Mouse (Mus musculus) midbrain, embryonic 12.5 days (tissue): ENCODE results near the gene Gata2. TPM values are rescaled to one million over a fixed set of nuclear protein-coding genes. Genes with fewer than 3 reads are reported as not detected.

Source experiments
- ATAC-seq: fragments of 200-750 bp; cut with Nextera tagmentation; 2 replicates; pipeline ENCODE4 v1.8.0; 2017; ENCODE audit warnings: low read depth, moderate TSS enrichment, moderate library complexity; ENCODE audit not compliant: low FRiP score
- H3K27ac ChIP-seq: fragments of 300-500 bp; sonication (generic); replicated peaks from 2 replicates; pipeline ENCODE4 v1.5.1; 2016; ENCODE audit warnings: mild to moderate bottlenecking
- H3K27me3 ChIP-seq: fragments of 300-500 bp; sonication (generic); 2 replicates; pipeline ENCODE4 v1.6.1; 2016; ENCODE audit warnings: mild to moderate bottlenecking
- H3K36me3 ChIP-seq: fragments of 300-500 bp; sonication (generic); 2 replicates; pipeline ENCODE4 v1.6.1; 2016
- H3K4me1 ChIP-seq: fragments of 300-500 bp; sonication (generic); 2 replicates; pipeline ENCODE4 v1.6.1; 2016
- H3K4me2 ChIP-seq: fragments of 300-500 bp; sonication (generic); replicated peaks from 2 replicates; pipeline ENCODE4 v1.6.1; 2016; ENCODE audit warnings: mild to moderate bottlenecking, moderate library complexity
- H3K4me3 ChIP-seq: fragments of 300-500 bp; sonication (generic); 2 replicates; pipeline ENCODE4 v1.5.1; 2016; ENCODE audit warnings: mild to moderate bottlenecking
- H3K9ac ChIP-seq: fragments of 300-500 bp; sonication (generic); replicated peaks from 2 replicates; pipeline ENCODE4 v1.6.1; 2016; ENCODE audit warnings: mild to moderate bottlenecking, moderate library complexity
- H3K9me3 ChIP-seq: fragments of 300-500 bp; sonication (generic); 2 replicates; pipeline ENCODE4 v1.6.1; 2016; ENCODE audit warnings: mild to moderate bottlenecking
- WGBS: fragments of 180-500 bp; shearing (Covaris S2); methylation state at CpG from one replicate; pipeline ENCODE4 v1.1.7; 2016; 5-methylcytosine and 5-hydroxymethylcytosine counted together
- polyA plus RNA-seq: library from polyadenylated mRNA; unstranded; fragments of >200 nt; fragmentation: Nextera tagmentation; extraction: Ambion mirVana; gene quantifications from 2 replicates; pipeline ENCODE4 v1.2.1, GENCODE M21; 2016

The Gata2 gene
- polyA plus RNA-seq, 1 experiment from 2014 or later: 45.5 TPM

- no peak for ATAC-seq
- Histone ChIP-seq H3K4me1 (peaks cover 8% of the 10 kb centered on the region), H3K27ac (no peak within 1 kb of the TSS), H3K4me2 (no peak within 1 kb of the TSS), H3K9me3 (0 out of 2 replicates have a peak, but pooled peaks cover 5% of the 10 kb centered on the region), H3K4me3 (no peak within 1 kb of the TSS), H3K27me3 (0 out of 2 replicates have a peak, but pooled peaks cover 7% of the 10 kb centered on the region), H3K9ac (no peak within 1 kb of the TSS), H3K36me3 (no peaks in the 10 kb centered on the region)
- WGBS: 46% methylated on average over 10 of the region's 10 CpGs
These were observed 28.3 kb downstream of the Gata2 start, which contains the start of gene Dnajb8 for GRCm38 (mm10) chr6:88221968-88222367. Gene Dnajb8, plus strand, starts transcription at chr6:88222268.

DNA sequence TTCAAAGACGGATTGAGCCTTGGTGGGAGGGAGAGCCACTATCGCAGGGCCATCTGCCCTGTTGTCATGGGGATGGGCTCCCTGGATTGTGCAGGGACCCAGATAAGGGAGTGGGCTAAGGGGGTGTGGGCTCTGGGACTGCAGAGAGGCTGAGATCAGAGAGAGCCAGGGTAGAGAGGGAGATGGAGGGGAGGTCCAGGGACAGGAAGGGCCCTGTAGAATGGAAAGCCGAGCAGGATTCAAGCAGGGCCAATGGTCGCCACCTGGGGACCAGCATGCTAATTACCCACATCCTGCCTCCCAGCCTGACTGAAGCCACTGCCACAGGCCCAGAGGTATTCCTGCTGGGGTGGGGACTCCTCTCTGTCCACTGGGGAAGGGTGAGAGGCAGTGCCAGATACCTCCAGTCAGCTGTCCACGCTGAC is 32.9 kb downstream of the Gata2 start:
- Histone ChIP-seq H3K4me3 (no peak overlapping the region), H3K9ac (no peak overlapping the region), H3K27me3 (peaks cover 39% of the 10 kb centered on the region), H3K4me2 (no peak overlapping the region), H3K4me1 (peaks cover 10% of the 10 kb centered on the region), H3K27ac (0 out of 2 replicates have a peak overlapping the region, but pooled peaks have one; percentile 39), H3K36me3 (no peaks in the 10 kb centered on the region), H3K9me3 (no peaks in the 10 kb centered on the region)
- WGBS: 10% methylated on average over 5 of the region's 5 CpGs
- ATAC-seq: peak; percentile 81

DNA sequence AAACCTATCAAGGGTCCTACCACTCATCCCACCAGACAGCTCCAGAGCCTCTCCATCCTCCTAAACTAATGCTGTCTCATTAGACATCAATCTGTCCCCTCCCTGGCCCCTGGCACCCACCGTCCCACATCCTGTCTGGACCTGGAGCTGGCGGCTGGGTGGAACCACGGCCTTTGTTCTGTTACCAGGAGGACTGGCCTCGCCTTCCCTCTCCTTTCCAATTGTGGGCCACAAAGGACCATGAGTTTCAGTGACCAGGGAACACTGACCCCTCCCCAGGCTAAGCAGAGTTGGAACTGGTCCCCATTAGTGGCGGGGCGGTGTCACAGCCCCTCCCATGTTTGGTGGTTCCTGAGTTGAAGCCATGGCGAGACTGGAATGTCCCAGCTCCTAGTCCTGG is 33.8 kb downstream of the Gata2 start:
- H3K27ac ChIP-seq: no peak overlapping the region
- H3K9me3 ChIP-seq: no peaks in the 10 kb centered on the region
- ATAC-seq: no peak
- H3K27me3 ChIP-seq: peaks cover 40% of the 10 kb centered on the region
- no peak overlapping the region for H3K4me2 ChIP-seq
- H3K4me3 ChIP-seq: no peak overlapping the region
- no peak overlapping the region for H3K9ac ChIP-seq
- WGBS: 65% methylated on average over 7 of the region's 7 CpGs
- no peaks in the 10 kb centered on the region for H3K36me3 ChIP-seq
- peaks cover 10% of the 10 kb centered on the region for H3K4me1 ChIP-seq

GRCm38 (mm10) chr6:88229221-88229620 is 35.5 kb downstream of the Gata2 start:
- peaks cover 56% of the 10 kb centered on the region for H3K27me3 ChIP-seq
- no peak overlapping the region for H3K4me2 ChIP-seq
- ATAC-seq: no peak
- no peaks in the 10 kb centered on the region for H3K9me3 ChIP-seq
- no peaks in the 10 kb centered on the region for H3K36me3 ChIP-seq
- H3K9ac ChIP-seq: no peak overlapping the region
- H3K27ac ChIP-seq: no peak overlapping the region
- WGBS: 89% methylated on average over 12 of the region's 12 CpGs
- H3K4me3 ChIP-seq: no peak overlapping the region
- H3K4me1 ChIP-seq: peaks cover 10% of the 10 kb centered on the region

DNA sequence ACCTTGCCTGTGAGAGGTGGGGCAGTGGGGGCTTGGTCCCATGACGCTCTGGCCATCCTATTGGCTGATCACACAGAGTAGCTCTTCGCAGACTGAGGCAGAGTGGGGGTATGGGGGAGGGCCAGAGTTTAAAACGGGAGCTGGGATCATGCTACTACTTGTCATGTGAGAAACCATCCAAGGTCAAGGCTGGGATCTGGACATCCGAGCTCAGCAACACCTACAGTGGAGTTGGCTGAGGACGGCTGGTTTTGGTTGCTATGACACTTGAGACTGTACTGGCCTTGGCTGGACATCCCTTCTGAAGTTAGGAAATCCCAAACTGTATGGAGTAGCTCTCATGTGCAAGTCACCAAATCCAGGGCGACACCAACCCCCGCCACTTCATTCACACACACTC is 38.1 kb downstream of the Gata2 start:
- Histone ChIP-seq H3K9me3 (no peaks in the 10 kb centered on the region), H3K36me3 (no peaks in the 10 kb centered on the region), H3K27ac (no peak overlapping the region), H3K4me3 (no peak overlapping the region), H3K4me2 (no peak overlapping the region), H3K9ac (no peak overlapping the region), H3K27me3 (peaks cover 66% of the 10 kb centered on the region), H3K4me1 (peaks cover 18% of the 10 kb centered on the region)
- no peak for ATAC-seq
- 87% methylated on average over 7 of the region's 7 CpGs for WGBS

DNA sequence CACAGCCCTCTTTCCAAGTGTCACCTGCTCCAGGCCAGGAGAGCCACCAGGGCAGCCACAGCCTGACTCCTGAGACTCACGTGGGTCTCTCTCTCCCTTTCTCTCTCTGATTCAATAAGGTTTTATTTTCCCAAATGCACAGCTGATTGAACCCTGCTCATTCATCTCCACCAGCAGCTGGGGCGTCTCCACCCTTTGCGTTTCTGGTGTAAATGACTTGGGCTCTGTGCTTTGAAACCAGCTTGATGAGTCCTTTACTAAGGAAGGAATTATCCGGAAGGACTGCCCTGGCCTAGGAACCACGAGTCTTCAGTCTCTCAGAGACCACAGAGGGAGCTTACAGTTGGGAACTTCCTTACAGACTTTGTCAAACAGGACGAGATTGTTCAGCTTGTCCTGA is 38.5 kb downstream of the Gata2 start:
- H3K36me3 ChIP-seq: no peaks in the 10 kb centered on the region
- WGBS: 56% methylated on average over 6 of the region's 6 CpGs
- peaks cover 67% of the 10 kb centered on the region for H3K27me3 ChIP-seq
- no peak overlapping the region for H3K27ac ChIP-seq
- no peak overlapping the region for H3K9ac ChIP-seq
- no peak overlapping the region for H3K4me2 ChIP-seq
- H3K9me3 ChIP-seq: no peaks in the 10 kb centered on the region
- H3K4me1 ChIP-seq: peaks cover 14% of the 10 kb centered on the region
- ATAC-seq: no peak
- no peak overlapping the region for H3K4me3 ChIP-seq

DNA sequence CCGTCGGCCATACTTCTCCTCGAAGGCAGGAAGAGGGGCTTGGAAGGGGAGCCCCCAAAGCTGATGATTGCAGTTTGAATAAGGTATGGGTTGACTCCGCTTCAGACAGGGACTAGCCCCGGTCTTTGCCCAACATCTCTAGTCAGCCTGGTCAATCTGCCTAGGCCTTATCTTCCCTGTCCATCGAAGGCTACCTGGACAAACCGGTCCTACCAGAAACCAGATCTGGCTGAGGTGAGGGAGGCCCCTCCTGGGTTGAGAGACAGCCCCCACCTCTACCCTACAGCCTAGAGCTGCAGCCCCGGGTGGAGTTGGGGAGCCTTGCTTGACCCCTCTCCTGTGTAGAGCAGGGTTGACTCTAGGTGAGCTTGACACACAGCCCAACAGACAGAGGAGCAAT is 40.3 kb downstream of the Gata2 start:
- H3K27ac ChIP-seq: no peak overlapping the region

DNA sequence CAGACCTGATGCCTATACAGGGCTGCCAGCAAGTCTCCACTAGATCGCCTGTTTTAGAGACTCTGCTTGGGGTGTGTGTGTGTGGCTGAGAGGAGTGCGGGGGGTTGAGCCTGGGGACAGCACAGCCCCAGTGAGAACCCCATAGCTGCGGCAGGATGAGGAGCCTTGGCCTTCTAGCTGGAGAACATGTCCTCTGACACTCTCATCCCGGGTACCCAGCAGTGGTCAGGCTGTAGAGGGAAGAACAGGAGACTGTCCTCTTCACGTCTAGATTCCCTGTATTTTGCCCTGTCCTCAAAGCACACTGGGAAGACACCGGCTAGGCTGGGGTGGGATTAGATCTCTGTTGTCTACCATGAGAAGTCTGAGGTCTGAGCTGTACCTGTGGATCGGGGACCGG is 41.8 kb downstream of the Gata2 start:
- Histone ChIP-seq H3K36me3 (no peaks in the 10 kb centered on the region), H3K27ac (peak overlapping the region; percentile 69; the same call in 1 of the 2 replicates), H3K4me3 (peak overlapping the region; percentile 25; the same call in 1 of the 2 replicates), H3K4me2 (peak overlapping the region; percentile 50), H3K9ac (peak overlapping the region; percentile 50), H3K4me1 (peaks cover 14% of the 10 kb centered on the region), H3K9me3 (no peaks in the 10 kb centered on the region), H3K27me3 (peaks cover 75% of the 10 kb centered on the region)
- 13% methylated on average over 8 of the region's 8 CpGs for WGBS
- ATAC-seq: peak; percentile 31; the same call in 1 of the 2 replicates

More for the DNA sequence above, 40.3 kb downstream of the Gata2 start:
- no peak overlapping the region for H3K4me3 ChIP-seq
- H3K9me3 ChIP-seq: no peaks in the 10 kb centered on the region
- H3K4me1 ChIP-seq: peaks cover 14% of the 10 kb centered on the region
- H3K36me3 ChIP-seq: no peaks in the 10 kb centered on the region
- WGBS: 84% methylated on average over 8 of the region's 8 CpGs
- no peak overlapping the region for H3K9ac ChIP-seq
- no peak overlapping the region for H3K4me2 ChIP-seq
- no peak for ATAC-seq
- H3K27me3 ChIP-seq: peaks cover 74% of the 10 kb centered on the region

- H3K36me3 ChIP-seq: no peaks in the 10 kb centered on the region
- H3K4me1 ChIP-seq: peaks cover 14% of the 10 kb centered on the region
- H3K9me3 ChIP-seq: no peaks in the 10 kb centered on the region
- peak; percentile 93 for ATAC-seq
- peak overlapping the region; percentile 69 for H3K27ac ChIP-seq
- peak overlapping the region; percentile 50 for H3K9ac ChIP-seq
- peaks cover 78% of the 10 kb centered on the region for H3K27me3 ChIP-seq
- peak overlapping the region; percentile 50 for H3K4me2 ChIP-seq
- H3K4me3 ChIP-seq: peak overlapping the region; percentile 25
- 2% methylated on average over 17 of the region's 17 CpGs for WGBS
These were observed 42.3 kb downstream of the Gata2 start for GRCm38 (mm10) chr6:88235983-88236382.

GRCm38 (mm10) chr6:88236513-88236912 is 42.8 kb downstream of the Gata2 start:
- Histone ChIP-seq H3K4me3 (0 out of 2 replicates have a peak overlapping the region, but pooled peaks have one; percentile 25), H3K4me1 (peaks cover 14% of the 10 kb centered on the region), H3K27ac (peak overlapping the region; percentile 69), H3K27me3 (peaks cover 76% of the 10 kb centered on the region), H3K36me3 (no peaks in the 10 kb centered on the region), H3K4me2 (peak overlapping the region; percentile 50), H3K9ac (peak overlapping the region; percentile 50), H3K9me3 (no peaks in the 10 kb centered on the region)
- peak; percentile 45 for ATAC-seq
- 11% methylated on average over 7 of the region's 7 CpGs for WGBS

DNA sequence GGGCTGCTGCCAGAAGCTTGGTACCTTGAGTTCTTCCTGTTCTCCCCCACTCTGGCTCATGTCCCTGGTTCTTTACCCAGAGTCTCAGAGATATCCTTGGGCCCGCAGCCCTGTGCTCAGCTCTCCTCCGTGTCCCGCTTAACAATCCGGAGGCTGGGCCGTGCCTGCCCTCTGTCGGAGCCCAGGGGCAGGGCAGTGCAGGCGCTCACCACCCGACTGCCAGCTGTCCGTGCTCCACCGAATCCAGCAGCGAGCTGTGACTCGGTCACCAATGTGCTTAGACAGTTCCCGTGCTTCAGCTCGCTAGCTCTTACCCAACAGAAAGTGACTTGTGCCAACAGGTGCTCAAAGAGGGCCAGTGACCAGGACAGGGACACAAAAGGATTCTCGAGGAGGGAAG is 48.9 kb downstream of the Gata2 start:
- no peak overlapping the region for H3K27ac ChIP-seq
- 2% methylated on average over 15 of the region's 15 CpGs for WGBS
- H3K27me3 ChIP-seq: peaks cover 61% of the 10 kb centered on the region
- peak overlapping the region; percentile 15; the same call in 1 of the 2 replicates for H3K9ac ChIP-seq
- ATAC-seq: peak; percentile 80; the same call in 1 of the 2 replicates
- no peaks in the 10 kb centered on the region for H3K9me3 ChIP-seq
- no peak overlapping the region for H3K4me3 ChIP-seq
- H3K36me3 ChIP-seq: no peaks in the 10 kb centered on the region
- no peaks in the 10 kb centered on the region for H3K4me1 ChIP-seq
- H3K4me2 ChIP-seq: 0 out of 2 replicates have a peak overlapping the region, but pooled peaks have one; percentile 15

DNA sequence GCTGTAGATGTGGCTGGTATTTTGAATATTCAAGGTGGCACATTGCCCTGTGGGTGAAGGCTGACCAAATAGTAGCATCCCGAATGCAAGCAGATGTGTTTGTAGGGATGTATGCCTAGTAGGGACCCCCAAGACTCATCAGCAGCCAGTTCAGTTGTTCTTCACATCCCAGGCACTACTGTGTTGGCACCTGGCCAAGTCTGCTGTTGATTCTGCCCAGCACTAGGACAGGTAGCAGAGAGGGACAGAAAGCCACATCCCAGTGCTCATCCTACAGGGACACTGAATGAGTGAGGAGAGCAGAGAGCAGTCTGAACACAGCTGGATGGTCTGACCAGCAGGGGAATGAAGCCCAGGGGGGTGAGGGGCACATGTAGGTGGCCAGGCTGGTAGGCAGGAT is 55.5 kb downstream of the Gata2 start:
- 84% methylated on average over 1 of the region's 1 CpGs for WGBS
- no peak overlapping the region for H3K4me3 ChIP-seq
- H3K27ac ChIP-seq: no peak overlapping the region

GRCm38 (mm10) chr6:88251396-88251795 is 57.7 kb downstream of the Gata2 start:
- WGBS: 91% methylated on average over 1 of the region's 1 CpGs
- no peak for ATAC-seq
- H3K4me3 ChIP-seq: no peak overlapping the region
- H3K4me2 ChIP-seq: no peak overlapping the region
- H3K27me3 ChIP-seq: no peaks in the 10 kb centered on the region
- no peaks in the 10 kb centered on the region for H3K4me1 ChIP-seq
- H3K9ac ChIP-seq: no peak overlapping the region
- no peak overlapping the region for H3K27ac ChIP-seq
- no peaks in the 10 kb centered on the region for H3K36me3 ChIP-seq
- H3K9me3 ChIP-seq: no peaks in the 10 kb centered on the region

More for the DNA sequence above, 55.5 kb downstream of the Gata2 start:
- no peak for ATAC-seq
- no peaks in the 10 kb centered on the region for H3K9me3 ChIP-seq
- no peaks in the 10 kb centered on the region for H3K27me3 ChIP-seq
- H3K9ac ChIP-seq: no peak overlapping the region
- H3K4me1 ChIP-seq: no peaks in the 10 kb centered on the region
- no peak overlapping the region for H3K4me2 ChIP-seq
- no peaks in the 10 kb centered on the region for H3K36me3 ChIP-seq
